9 mouse cellular contexts compared by ENCODE assay signal in genomic region chr6:137455537-137456041, GRCm38 (mm10).
DNase-seq lines count a peak whose midpoint lies in the region; ATAC-seq lines count a peak whose summit lies in the region.
"Had no signal": no experiment of that assay in that cellular context is flagged by ENCODE, and none has a peak within 500 bp of the region (broad histone marks: within the 10 kb centered on the region; RNA-seq: fewer than 3 reads in every experiment).

No protein-coding gene starts in this region.

- no peaks in the 10 kb centered on the region for H3K9me3 ChIP-seq in hindbrain, embryonic 14.5 days (ENCODE audit: control insufficient read depth, low read length)

- H3K4me3 ChIP-seq in hindbrain, embryonic 14.5 days (replicated peaks; ENCODE audit: low read length) = no peak overlapping the region

- H3K4me2 ChIP-seq in hindbrain, embryonic 14.5 days (replicated peaks) = no peak overlapping the region

- H3K27me3 ChIP-seq in hindbrain, embryonic 14.5 days (ENCODE audit: control insufficient read depth, insufficient read depth, low read length) = no peaks in the 10 kb centered on the region

- no peak overlapping the region for H3K27ac ChIP-seq in hindbrain, embryonic 14.5 days
- H3K27ac ChIP-seq: macrophage had no signal

- WGBS in hindbrain, embryonic 14.5 days = 14% methylated on average over 10 of the region's 10 CpGs

- peak; percentile 85 for ATAC-seq in hindbrain, embryonic 14.5 days (ENCODE audit: low FRiP score)
- peak; percentile 93 for ATAC-seq in megakaryocyte, adult 5-6 weeks (ENCODE audit: poor library complexity, severe bottlenecking)

- H3K4me1 ChIP-seq in hindbrain, embryonic 14.5 days (replicated peaks; ENCODE audit: control insufficient read depth, insufficient read depth, low read length) = no peaks in the 10 kb centered on the region

- H3K9ac ChIP-seq in hindbrain, embryonic 14.5 days = no peak overlapping the region

- DNase-seq in right cerebral cortex, adult 2 months (ENCODE audit: low spot score in 2 of 2) = peak; percentile 43 to 45
- no peak for DNase-seq in right cerebral cortex, postnatal 14 days
- DNase-seq in cerebellum, postnatal 14 days = peak; percentile 50 to 72
- peak; percentile 65 for DNase-seq in gastrocnemius, adult 18-20 months (ENCODE audit: low spot score)
- DNase-seq in hindbrain, embryonic 14.5 days (ENCODE audit: low spot score) = peak; percentile 85
- DNase-seq in layer of hippocampus, postnatal 36 days = peak; percentile 24 to 30
- peak; percentile 65 for DNase-seq in retina, postnatal 7 days (ENCODE audit: low read depth, low spot score)

- peaks cover 3% of the 10 kb centered on the region; the same call in 1 of the 2 replicates for H3K36me3 ChIP-seq in hindbrain, embryonic 14.5 days (replicated peaks; ENCODE audit: control insufficient read depth, insufficient read depth)
